Mouse (Mus musculus): ENCODE measurements at regions not wholly inside any gene's neighbourhood (a gene's known extent, or its start where the extent isn't known, plus 50 kb on each side); places are given as distances from the start of the nearest gene placed in this dataset.

DNA sequence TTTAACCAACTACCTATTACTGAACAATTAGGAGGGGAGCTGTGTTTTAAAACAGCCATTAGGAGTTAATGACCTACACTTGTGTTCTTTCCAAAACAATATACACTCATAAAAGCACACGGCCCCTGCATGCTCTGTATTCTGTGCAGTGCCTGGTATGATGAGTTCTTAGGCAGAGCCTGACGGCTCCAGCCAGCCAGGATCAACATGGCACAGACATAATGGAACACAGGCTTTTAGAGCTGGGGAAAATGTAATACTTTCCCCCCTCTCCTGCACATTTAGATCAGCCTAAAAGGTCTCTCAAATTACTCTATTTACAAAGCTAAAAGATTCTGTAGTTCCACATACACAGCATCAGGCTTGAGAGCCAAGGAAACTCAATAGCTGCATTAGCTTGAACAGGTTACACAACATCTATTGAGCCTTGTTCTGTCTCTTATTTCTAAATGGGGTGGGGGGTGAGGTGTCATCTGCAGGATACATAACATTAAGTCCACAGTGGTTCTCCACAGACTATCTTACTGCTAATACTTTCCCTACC, 250.1 kb downstream of the Dcdc2c start:
- Histone ChIP-seq H3K36me3 (ENCODE audit: control insufficient read depth, insufficient read depth, low read length) (no peaks in the 10 kb centered on the region), H3K4me3 (ENCODE audit: low read depth, low read length) (no peak overlapping the region), H3K4me1 (ENCODE audit: control insufficient read depth, insufficient read depth, insufficient read length, low read length) (no peaks in the 10 kb centered on the region), H3K27ac (ENCODE audit: insufficient read depth, low read depth, low read length) (no peak overlapping the region), H3K27me3 (ENCODE audit: control insufficient read depth, insufficient read depth, low read length) (no peaks in the 10 kb centered on the region)
- TF ChIP-seq POLR2A (IDR thresholded peaks at IDR 0.05; ENCODE audit: low read depth, low read length) (no peak), CTCF (IDR thresholded peaks at IDR 0.05; ENCODE audit: extremely low read depth, insufficient read length, insufficient replicate concordance, low read depth, low read length) (no peak)
- WGBS = 67% methylated on average over 2 of the region's 2 CpGs

DNA sequence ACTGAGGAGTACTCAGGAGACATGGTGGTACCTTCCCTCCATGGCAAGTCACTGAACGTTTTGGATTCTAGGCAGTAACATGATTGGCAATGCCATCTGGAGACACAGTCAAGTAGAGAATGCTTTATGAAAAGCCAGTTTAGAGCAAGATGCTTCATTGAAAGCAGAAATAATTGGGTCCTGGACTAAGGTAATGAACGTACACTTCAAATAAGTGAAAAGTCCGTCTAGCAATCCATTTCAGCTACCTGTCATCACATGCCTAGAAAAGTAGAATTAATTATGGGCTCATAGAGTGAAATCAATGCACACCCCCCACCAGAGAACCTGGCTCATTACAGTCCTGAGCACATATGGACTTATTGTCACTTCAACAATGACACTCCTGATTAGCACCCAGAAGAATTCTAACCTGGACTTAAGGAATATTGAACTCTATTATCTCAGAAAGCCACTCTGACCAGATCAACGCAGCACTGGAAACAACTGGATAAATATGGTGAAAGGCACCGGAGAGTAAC, 263.8 kb downstream of the Dcdc2c start:
- WGBS = 77% methylated on average over 5 of the region's 5 CpGs
- no peaks in the 10 kb centered on the region for H3K4me1 ChIP-seq (ENCODE audit: control insufficient read depth, insufficient read depth, insufficient read length, low read length)
- no peaks in the 10 kb centered on the region for H3K36me3 ChIP-seq (ENCODE audit: control insufficient read depth, insufficient read depth, low read length)
- no peak overlapping the region for H3K27ac ChIP-seq (ENCODE audit: insufficient read depth, low read depth, low read length)
- TF ChIP-seq POLR2A (IDR thresholded peaks at IDR 0.05; ENCODE audit: low read depth, low read length) (no peak), CTCF (IDR thresholded peaks at IDR 0.05; ENCODE audit: extremely low read depth, insufficient read length, insufficient replicate concordance, low read depth, low read length) (no peak)
- H3K4me3 ChIP-seq (ENCODE audit: low read depth, low read length) = no peak overlapping the region
- no peaks in the 10 kb centered on the region for H3K27me3 ChIP-seq (ENCODE audit: control insufficient read depth, insufficient read depth, low read length)

- Histone ChIP-seq H3K27me3 (ENCODE audit: control insufficient read depth, insufficient read depth, low read length) (no peaks in the 10 kb centered on the region), H3K4me3 (ENCODE audit: low read depth, low read length) (no peak overlapping the region), H3K36me3 (ENCODE audit: control insufficient read depth, insufficient read depth, low read length) (no peaks in the 10 kb centered on the region), H3K4me1 (ENCODE audit: control insufficient read depth, insufficient read depth, insufficient read length, low read length) (no peaks in the 10 kb centered on the region), H3K27ac (ENCODE audit: insufficient read depth, low read depth, low read length) (no peak overlapping the region)
- no peak for TF ChIP-seq CTCF (IDR thresholded peaks at IDR 0.05; ENCODE audit: extremely low read depth, insufficient read length, insufficient replicate concordance, low read depth, low read length)
- no peak for TF ChIP-seq POLR2A (IDR thresholded peaks at IDR 0.05; ENCODE audit: low read depth, low read length)
- WGBS = 88% methylated on average over 3 of the region's 3 CpGs
These were observed 296.7 kb downstream of the Dcdc2c start for GRCm38 (mm10) chr12:28255524-28255923.

- Histone ChIP-seq H3K27me3 (ENCODE audit: control insufficient read depth, insufficient read depth, low read length) (no peaks in the 10 kb centered on the region), H3K27ac (ENCODE audit: insufficient read depth, low read depth, low read length) (no peak overlapping the region), H3K36me3 (ENCODE audit: control insufficient read depth, insufficient read depth, low read length) (no peaks in the 10 kb centered on the region), H3K4me1 (ENCODE audit: control insufficient read depth, insufficient read depth, insufficient read length, low read length) (no peaks in the 10 kb centered on the region), H3K4me3 (ENCODE audit: low read depth, low read length) (no peak overlapping the region)
- WGBS = 60% methylated on average over 1 of the region's 1 CpGs
- TF ChIP-seq POLR2A (IDR thresholded peaks at IDR 0.05; ENCODE audit: low read depth, low read length) (no peak), CTCF (IDR thresholded peaks at IDR 0.05; ENCODE audit: extremely low read depth, insufficient read length, insufficient replicate concordance, low read depth, low read length) (no peak)
These were observed 301.7 kb downstream of the Dcdc2c start for GRCm38 (mm10) chr12:28250526-28250925.

GRCm38 (mm10) chr12:28248749-28249148, 303.4 kb downstream of the Dcdc2c start:
- Histone ChIP-seq H3K4me1 (ENCODE audit: control insufficient read depth, insufficient read depth, insufficient read length, low read length) (no peaks in the 10 kb centered on the region), H3K36me3 (ENCODE audit: control insufficient read depth, insufficient read depth, low read length) (no peaks in the 10 kb centered on the region), H3K4me3 (ENCODE audit: low read depth, low read length) (no peak overlapping the region), H3K27me3 (ENCODE audit: control insufficient read depth, insufficient read depth, low read length) (no peaks in the 10 kb centered on the region), H3K27ac (ENCODE audit: insufficient read depth, low read depth, low read length) (no peak overlapping the region)
- 58% methylated on average over 3 of the region's 3 CpGs for WGBS
- TF ChIP-seq POLR2A (IDR thresholded peaks at IDR 0.05; ENCODE audit: low read depth, low read length) = no peak
- TF ChIP-seq CTCF (IDR thresholded peaks at IDR 0.05; ENCODE audit: extremely low read depth, insufficient read length, insufficient replicate concordance, low read depth, low read length) = peak; percentile 31; the same call in 1 of the 2 replicates

GRCm38 (mm10) chr12:28248287-28248686, 303.9 kb downstream of the Dcdc2c start:
- no peaks in the 10 kb centered on the region for H3K27me3 ChIP-seq (ENCODE audit: control insufficient read depth, insufficient read depth, low read length)
- WGBS = 86% methylated on average over 3 of the region's 3 CpGs
- no peak for TF ChIP-seq POLR2A (IDR thresholded peaks at IDR 0.05; ENCODE audit: low read depth, low read length)
- no peak for TF ChIP-seq CTCF (IDR thresholded peaks at IDR 0.05; ENCODE audit: extremely low read depth, insufficient read length, insufficient replicate concordance, low read depth, low read length)
- H3K36me3 ChIP-seq (ENCODE audit: control insufficient read depth, insufficient read depth, low read length) = no peaks in the 10 kb centered on the region
- H3K4me1 ChIP-seq (ENCODE audit: control insufficient read depth, insufficient read depth, insufficient read length, low read length) = no peaks in the 10 kb centered on the region
- no peak overlapping the region for H3K27ac ChIP-seq (ENCODE audit: insufficient read depth, low read depth, low read length)
- no peak overlapping the region for H3K4me3 ChIP-seq (ENCODE audit: low read depth, low read length)

- no peak for TF ChIP-seq POLR2A (IDR thresholded peaks at IDR 0.05; ENCODE audit: low read depth, low read length)
- no peak for TF ChIP-seq CTCF (IDR thresholded peaks at IDR 0.05; ENCODE audit: extremely low read depth, insufficient read length, insufficient replicate concordance, low read depth, low read length)
- WGBS = 76% methylated on average over 5 of the region's 5 CpGs
- Histone ChIP-seq H3K27me3 (ENCODE audit: control insufficient read depth, insufficient read depth, low read length) (no peaks in the 10 kb centered on the region), H3K4me3 (ENCODE audit: low read depth, low read length) (no peak overlapping the region), H3K36me3 (ENCODE audit: control insufficient read depth, insufficient read depth, low read length) (no peaks in the 10 kb centered on the region), H3K27ac (ENCODE audit: insufficient read depth, low read depth, low read length) (no peak overlapping the region), H3K4me1 (ENCODE audit: control insufficient read depth, insufficient read depth, insufficient read length, low read length) (no peaks in the 10 kb centered on the region)
These were observed 314.2 kb downstream of the Dcdc2c start for GRCm38 (mm10) chr12:28238016-28238415.

Data from small intestine, adult 2 months (tissue).